Mouse (Mus musculus) G1E (cell line): ENCODE measurements at regions not wholly inside any gene's neighbourhood (a gene's known extent, or its start where the extent isn't known, plus 50 kb on each side); places are given as distances from the start of the nearest gene placed in this dataset.

ENCODE experiments used
- ATAC-seq: 2 replicates; pipeline ENCODE4 v1.8.0; 2016; ENCODE audit warnings: mild to moderate bottlenecking; ENCODE audit not compliant: insufficient number of reproducible peaks, poor library complexity, low FRiP score, severe bottlenecking; ENCODE audit errors: extremely low read depth
- DNase-seq: peaks from one replicate; pipeline ENCODE4 v3.0.0; 2012; ENCODE audit warnings: low spot score
- H3K27me3 ChIP-seq: 2 replicates; pipeline ENCODE4 v1.6.1; 2012; ENCODE audit warnings: mild to moderate bottlenecking, low read length, inconsistent platforms; ENCODE audit not compliant: insufficient read depth
- H3K36me3 ChIP-seq: replicated peaks from 2 replicates; pipeline ENCODE3; 2012; ENCODE audit warnings: mild to moderate bottlenecking, inconsistent platforms
- H3K4me1 ChIP-seq: 2 replicates; pipeline ENCODE4 v1.6.1; 2012; ENCODE audit warnings: low read depth, low read length, inconsistent platforms, mixed read lengths; ENCODE audit not compliant: insufficient read depth
- H3K4me3 ChIP-seq: 2 replicates; pipeline ENCODE4 v1.5.1; 2012; ENCODE audit warnings: low read depth, mild to moderate bottlenecking, inconsistent platforms, low read length, moderate library complexity, mixed read lengths
- H3K9me3 ChIP-seq: replicated peaks from 2 replicates; pipeline ENCODE4 v1.6.1; 2012; ENCODE audit warnings: inconsistent platforms
- CTCF ChIP-seq: IDR thresholded peaks from 2 replicates; pipeline ENCODE4 v1.5.1; 2012; ENCODE audit warnings: low read depth, low read length, inconsistent platforms, mixed read lengths
- GATA1 ChIP-seq: IDR thresholded peaks from 2 replicates; pipeline ENCODE4 v1.6.1; 2012; ENCODE audit warnings: borderline replicate concordance, low read length, inconsistent platforms, mixed read lengths
- GATA2 ChIP-seq: IDR thresholded peaks from 2 replicates; pipeline ENCODE4 v1.6.1; 2012; ENCODE audit warnings: low read depth, low read length, inconsistent platforms, borderline replicate concordance
- POLR2AphosphoS5 ChIP-seq: IDR thresholded peaks from 2 replicates; pipeline ENCODE4 v1.6.1; 2012; ENCODE audit warnings: low read depth, low read length, inconsistent platforms; ENCODE audit not compliant: insufficient replicate concordance
- TAL1 ChIP-seq: conservative IDR thresholded peaks from 2 replicates; pipeline ENCODE4 v1.6.1; 2012; ENCODE audit warnings: low read depth, low read length, inconsistent platforms, mixed read lengths

- no peaks in the 10 kb centered on the region for H3K4me1 ChIP-seq
- ATAC-seq (no peak), DNase-seq (no peak)
- no peak overlapping the region for H3K4me3 ChIP-seq
- no peaks in the 10 kb centered on the region for H3K27me3 ChIP-seq
- TF ChIP-seq GATA1 (no peak), TAL1 (no peak), GATA2 (no peak), POLR2AphosphoS5 (no peak), CTCF (no peak)
- no peaks in the 10 kb centered on the region for H3K36me3 ChIP-seq
- no peaks in the 10 kb centered on the region; the same call in 1 of the 2 replicates for H3K9me3 ChIP-seq
These were observed 88.6 kb upstream of the Ado start for GRCm38 (mm10) chr10:67637339-67637738.

- DNase-seq (no peak), ATAC-seq (no peak)
- Histone ChIP-seq H3K9me3 (no peaks in the 10 kb centered on the region; the same call in 1 of the 2 replicates), H3K27me3 (no peaks in the 10 kb centered on the region), H3K36me3 (no peaks in the 10 kb centered on the region), H3K4me3 (no peak overlapping the region), H3K4me1 (no peaks in the 10 kb centered on the region)
- TF ChIP-seq CTCF (no peak), TAL1 (no peak), GATA1 (no peak), POLR2AphosphoS5 (no peak), GATA2 (no peak)
These were observed 87.8 kb upstream of the Ado start for GRCm38 (mm10) chr10:67636569-67636968.

GRCm38 (mm10) chr10:67634795-67635194 is 86.0 kb upstream of the Ado start:
- ATAC-seq (no peak), DNase-seq (no peak)
- H3K27me3 ChIP-seq = no peaks in the 10 kb centered on the region
- no peaks in the 10 kb centered on the region for H3K36me3 ChIP-seq
- no peaks in the 10 kb centered on the region for H3K9me3 ChIP-seq
- TF ChIP-seq TAL1 (no peak), POLR2AphosphoS5 (no peak), CTCF (no peak)
- no peaks in the 10 kb centered on the region for H3K4me1 ChIP-seq
- no peak overlapping the region for H3K4me3 ChIP-seq

- Histone ChIP-seq H3K9me3 (no peaks in the 10 kb centered on the region), H3K4me3 (no peak overlapping the region), H3K27me3 (no peaks in the 10 kb centered on the region), H3K4me1 (no peaks in the 10 kb centered on the region), H3K36me3 (no peaks in the 10 kb centered on the region)
- DNase-seq (no peak), ATAC-seq (no peak)
- TF ChIP-seq GATA1 (no peak), GATA2 (no peak), TAL1 (no peak), POLR2AphosphoS5 (no peak), CTCF (no peak)
These were observed 84.3 kb upstream of the Ado start for GRCm38 (mm10) chr10:67633063-67633462.

- peaks cover 3% of the 10 kb centered on the region for H3K9me3 ChIP-seq
- ATAC-seq (no peak), DNase-seq (no peak)
- no peaks in the 10 kb centered on the region for H3K27me3 ChIP-seq
- H3K36me3 ChIP-seq = no peaks in the 10 kb centered on the region
- H3K4me3 ChIP-seq = no peak overlapping the region
- peaks cover 3% of the 10 kb centered on the region; the same call in 1 of the 2 replicates for H3K4me1 ChIP-seq
- TF ChIP-seq GATA2 (no peak), GATA1 (no peak), POLR2AphosphoS5 (no peak), TAL1 (no peak), CTCF (no peak)
These were observed 74.6 kb upstream of the Ado start for GRCm38 (mm10) chr10:67623338-67623737.

- Histone ChIP-seq H3K9me3 (no peaks in the 10 kb centered on the region), H3K36me3 (no peaks in the 10 kb centered on the region), H3K27me3 (no peaks in the 10 kb centered on the region), H3K4me3 (no peak overlapping the region), H3K4me1 (peaks cover 3% of the 10 kb centered on the region; the same call in 1 of the 2 replicates)
- TF ChIP-seq POLR2AphosphoS5 = no peak
- ATAC-seq = no peak
- no peak for DNase-seq
These were observed 71.3 kb upstream of the Ado start for GRCm38 (mm10) chr10:67620018-67620417.

- no peaks in the 10 kb centered on the region for H3K36me3 ChIP-seq
- H3K27me3 ChIP-seq = no peaks in the 10 kb centered on the region
- no peak for ATAC-seq
- H3K4me1 ChIP-seq = peaks cover 3% of the 10 kb centered on the region; the same call in 1 of the 2 replicates
- H3K4me3 ChIP-seq = no peak overlapping the region
- no peaks in the 10 kb centered on the region for H3K9me3 ChIP-seq
- no peak for DNase-seq
- TF ChIP-seq TAL1 = no peak
- no peak for TF ChIP-seq GATA1
- no peak for TF ChIP-seq CTCF
- no peak for TF ChIP-seq GATA2
- no peak for TF ChIP-seq POLR2AphosphoS5
These were observed 69.4 kb upstream of the Ado start for GRCm38 (mm10) chr10:67618112-67618511.
